Mouse (Mus musculus) layer of hippocampus, adult 11-12 months (tissue): Measurements from ENCODE around the gene Fau.
A peak's percentile ranks its signal among the peaks of the same experiment; 100 is the strongest.

Experiments used
- DNase-seq: peaks from one replicate; pipeline ENCODE4 v3.0.0; 2022; ENCODE audit warnings: low spot score

Fau gene

GRCm38 (mm10) chr19:6046294-6047153, 11.1 kb upstream of the Fau start, which contains the start of gene Syvn1:
Gene Syvn1 (plus strand): TSS chr19:6046576.
- DNase-seq: peak; percentile 91

DNA sequence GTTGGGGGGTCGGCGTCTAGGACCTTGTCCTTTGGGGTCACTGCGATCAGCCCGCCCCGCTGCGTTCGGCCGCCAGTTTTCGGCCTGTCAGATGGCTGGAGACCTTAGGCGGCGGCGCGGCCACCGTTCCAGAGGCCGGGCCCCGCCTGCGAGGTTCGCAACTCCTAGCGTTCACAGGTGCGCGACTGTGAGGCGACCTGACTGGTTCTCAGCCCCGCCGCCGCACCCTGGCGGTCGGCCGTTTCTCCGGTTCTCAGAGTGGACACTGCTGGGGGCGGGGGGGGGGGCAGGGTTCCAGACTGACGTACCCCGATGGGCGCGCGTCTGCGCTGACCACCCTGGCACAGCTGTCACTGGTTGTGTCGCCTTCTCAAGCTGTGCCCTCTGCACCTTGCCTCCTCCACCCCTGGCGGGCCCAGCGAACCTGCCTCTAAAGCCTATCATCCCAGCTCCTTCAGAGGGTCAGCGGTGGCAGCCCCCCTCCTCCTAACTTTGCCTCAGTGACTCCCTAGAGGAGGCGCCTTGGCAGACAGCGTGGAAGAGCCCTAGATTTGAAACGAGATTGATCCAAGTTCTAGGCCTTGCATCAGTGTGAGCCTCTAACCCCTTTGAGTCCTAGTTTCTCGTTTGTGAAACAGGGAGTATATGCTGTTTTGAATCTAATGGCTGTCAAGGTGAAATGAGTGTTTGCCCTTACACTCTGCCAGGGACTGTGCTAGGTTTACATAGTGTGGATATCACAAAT, 10.3 kb upstream of the Fau start:
- DNase-seq: no peak

DNA sequence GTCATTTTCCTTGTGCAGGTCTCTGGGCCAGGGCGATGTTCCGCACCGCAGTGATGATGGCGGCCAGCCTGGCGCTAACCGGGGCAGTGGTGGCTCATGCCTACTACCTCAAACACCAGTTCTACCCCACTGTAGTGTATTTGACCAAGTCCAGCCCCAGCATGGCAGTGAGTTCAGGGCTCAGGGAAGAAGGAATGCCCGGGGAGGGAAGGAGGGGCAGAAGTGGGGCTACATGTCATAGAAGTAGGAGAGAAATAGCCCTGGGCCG, 9.8 kb upstream of the Fau start:
- no peak for DNase-seq

DNA sequence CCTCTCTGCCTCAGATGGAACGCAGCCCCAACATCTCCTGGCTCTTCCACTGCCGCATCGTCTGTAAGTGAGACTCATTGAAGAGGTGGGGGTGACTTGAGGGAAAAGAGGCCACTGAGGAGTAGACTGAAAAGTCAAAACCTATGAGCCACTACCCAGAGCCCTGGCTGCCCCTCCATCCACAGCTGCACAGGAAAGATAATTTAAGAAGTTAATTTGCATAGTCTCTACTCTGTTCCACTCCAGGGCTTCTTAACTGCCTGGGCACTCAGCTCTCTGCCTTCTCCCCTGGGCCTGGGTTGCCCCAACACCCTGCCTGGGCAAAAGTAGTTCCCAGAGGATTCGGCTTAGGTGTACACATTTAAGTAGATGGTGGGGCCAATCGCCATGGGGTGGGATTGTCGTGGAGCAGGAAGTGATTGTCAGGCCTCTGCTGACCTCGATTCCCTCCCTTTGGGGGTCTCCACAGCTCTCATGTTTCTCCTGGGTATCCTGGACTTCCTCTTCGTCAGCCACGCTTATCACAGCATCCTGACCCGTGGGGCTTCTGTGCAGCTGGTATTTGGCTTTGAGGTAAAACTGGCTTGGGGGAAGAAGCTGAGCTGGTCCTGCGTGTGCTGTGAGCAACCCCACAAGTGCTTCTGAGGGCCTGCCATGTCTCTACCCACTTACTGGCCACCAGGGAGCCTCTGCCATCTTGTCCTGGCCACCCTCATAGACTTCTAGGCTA, 8.8 kb upstream of the Fau start:
- DNase-seq: no peak

- DNase-seq: no peak
Observed at GRCm38 (mm10) chr19:6052516-6052915, 5.1 kb upstream of the Fau start.

- DNase-seq: no peak
Observed at GRCm38 (mm10) chr19:6054296-6054695, 3.3 kb upstream of the Fau start.

- no peak for DNase-seq
Observed at GRCm38 (mm10) chr19:6056696-6057095, 948 bp upstream of the Fau start.

DNA sequence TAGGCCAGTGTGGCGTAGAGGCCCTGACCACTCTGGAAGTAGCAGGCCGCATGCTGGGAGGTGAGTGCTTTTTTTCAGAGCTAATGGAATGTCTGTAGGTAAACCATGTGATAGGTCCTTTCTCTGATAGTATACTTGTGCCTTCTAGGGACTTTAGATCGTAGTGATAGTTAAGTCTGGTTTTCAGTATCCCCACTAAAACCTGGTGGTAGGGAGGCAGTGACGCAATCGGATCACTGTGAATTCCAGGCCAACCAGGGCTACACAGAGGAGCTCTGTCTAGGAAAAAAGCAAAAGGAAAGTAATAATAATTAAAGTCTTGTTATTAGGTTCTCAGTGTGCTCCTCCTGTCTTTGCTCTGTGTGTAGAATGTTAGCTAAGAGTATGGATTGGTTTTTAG, 869 bp downstream of the Fau start:
- no peak for DNase-seq

DNA sequence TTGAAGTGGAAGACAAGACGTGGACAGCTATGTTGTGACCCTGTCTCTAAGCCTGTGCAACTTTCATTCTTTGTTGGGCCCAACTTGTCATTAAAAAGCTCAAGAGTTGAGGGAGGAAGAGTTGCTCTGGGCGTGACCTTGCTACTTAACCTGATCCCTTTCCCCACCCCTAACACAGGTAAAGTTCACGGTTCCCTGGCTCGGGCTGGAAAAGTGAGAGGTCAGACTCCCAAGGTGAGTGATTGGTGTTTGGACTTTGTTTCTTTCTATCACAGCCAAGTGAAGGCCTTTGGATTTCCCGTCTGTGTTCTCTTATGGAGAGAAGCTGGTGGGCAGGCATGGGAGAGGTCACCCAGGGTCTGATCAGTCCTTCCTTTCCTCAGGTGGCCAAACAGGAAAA, 1.3 kb downstream of the Fau start:
- DNase-seq: no peak

GRCm38 (mm10) chr19:6061021-6061533, 3.4 kb downstream of the Fau start, which contains the start of gene Znhit2:
Gene Znhit2 (plus strand): TSS chr19:6061192.
- DNase-seq: peak; percentile 94

- no peak for DNase-seq
Observed at GRCm38 (mm10) chr19:6061641-6062302, 4.1 kb downstream of the Fau start.

DNA sequence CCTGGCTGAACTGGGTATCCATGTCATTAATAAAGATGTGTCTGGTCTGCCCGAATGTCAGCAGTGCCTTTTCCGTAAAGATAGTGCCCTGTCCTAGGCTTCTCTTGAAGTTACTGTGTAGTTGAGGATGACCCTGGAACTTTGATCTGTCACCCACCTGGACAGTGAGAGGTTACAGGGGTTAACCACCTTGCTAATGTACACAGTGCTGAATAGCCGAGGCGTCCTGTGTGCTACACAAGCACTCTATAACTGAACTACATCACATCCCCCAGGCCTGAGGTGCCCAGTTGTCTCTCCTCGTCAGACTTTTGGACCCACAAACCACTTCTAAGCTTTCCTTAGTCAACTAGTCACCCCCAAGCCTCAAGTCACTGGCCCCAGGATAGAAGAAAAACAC, 4.8 kb downstream of the Fau start:
- DNase-seq: no peak

GRCm38 (mm10) chr19:6063081-6063480, 5.4 kb downstream of the Fau start:
- DNase-seq: no peak

DNA sequence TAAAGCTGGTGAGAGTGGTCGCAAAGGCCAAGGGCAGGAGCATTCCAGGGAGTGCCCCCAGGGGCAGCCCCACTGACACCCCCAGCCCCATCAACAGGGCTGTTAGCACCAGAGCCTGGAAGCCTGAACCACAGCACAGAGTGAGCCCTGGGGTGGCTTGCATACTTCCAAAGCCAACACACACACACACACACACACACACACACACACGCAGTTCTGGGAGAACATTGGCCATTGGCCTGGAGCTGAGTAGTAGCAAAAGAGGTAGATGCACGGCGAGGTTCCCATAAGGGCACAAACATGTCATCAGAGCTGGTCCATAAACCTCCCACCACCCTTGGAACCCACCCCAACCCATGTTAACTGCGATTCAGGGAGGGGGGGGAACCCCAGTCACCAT, 8.9 kb downstream of the Fau start:
- DNase-seq: no peak

DNA sequence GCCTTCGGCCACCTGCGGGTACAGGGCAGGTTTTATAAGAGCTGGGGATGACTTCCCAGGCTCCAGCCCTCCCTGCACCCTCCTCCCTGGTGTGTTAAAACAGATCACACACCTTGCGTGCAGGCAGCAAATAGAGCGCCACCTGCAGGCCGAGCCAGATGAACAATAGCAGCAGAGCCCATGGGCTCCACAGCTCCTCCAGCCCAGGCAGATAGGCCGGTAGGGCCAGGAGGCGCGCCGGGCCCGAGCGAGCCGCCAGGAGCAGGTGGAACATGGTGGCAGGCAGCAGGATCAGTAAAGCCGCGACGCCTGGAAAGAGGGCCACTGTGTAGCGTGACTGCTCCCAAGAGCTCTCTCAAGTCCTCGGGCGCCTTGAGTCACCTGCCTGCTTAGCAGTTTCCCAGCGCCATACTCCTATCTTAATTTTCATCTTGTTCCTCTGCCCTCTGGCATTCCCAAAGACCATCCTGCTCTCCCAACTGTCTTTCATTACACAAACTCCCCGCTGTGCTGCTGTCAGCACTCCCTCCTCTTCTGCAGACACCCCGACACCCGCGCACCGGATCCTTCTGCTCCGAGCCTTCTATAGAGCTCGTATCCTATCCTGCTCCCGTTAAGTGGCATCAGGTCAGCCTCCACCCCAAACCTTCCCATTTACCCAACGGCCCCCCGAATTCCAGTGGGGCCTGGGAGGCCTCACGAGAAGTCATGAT, 9.5 kb downstream of the Fau start:
- peak; percentile 83 for DNase-seq

DNA sequence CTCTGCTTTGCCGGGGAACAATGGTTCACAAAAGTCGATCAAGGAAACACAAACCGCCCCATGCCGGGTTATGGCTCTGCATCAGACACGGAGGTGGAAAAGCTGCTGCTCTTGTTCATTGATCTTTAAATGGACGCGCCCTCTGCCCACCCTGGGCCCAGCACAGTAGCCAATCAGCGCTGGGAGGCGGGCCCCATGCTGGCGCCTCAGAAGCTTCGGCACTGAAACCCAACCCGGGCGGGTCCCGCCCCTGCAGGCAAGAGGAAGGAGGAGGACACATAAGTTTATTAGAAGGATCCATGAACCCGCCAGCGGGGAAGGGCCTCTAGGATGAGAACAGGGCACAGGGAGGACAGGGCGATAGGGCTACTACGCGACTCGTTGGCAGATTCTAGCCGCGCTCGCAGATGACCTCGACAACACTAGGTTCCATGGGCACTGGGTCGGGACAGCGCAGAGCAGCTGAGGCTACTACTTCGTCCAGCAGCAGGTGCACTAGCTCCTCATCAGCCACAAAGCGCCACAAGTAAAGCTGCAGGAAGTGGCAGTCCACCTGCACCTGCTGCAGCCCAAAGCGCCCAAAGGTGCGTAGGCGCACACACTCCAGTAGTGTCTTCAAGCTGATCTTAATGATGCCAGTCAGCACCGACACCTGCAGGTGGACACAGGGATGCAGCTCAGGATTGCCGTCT, 10.2 kb downstream of the Fau start, which contains the start of gene Tm7sf2:
Gene Tm7sf2 (minus strand): TSS at position 650 of the 692 bp plus-strand sequence.
- DNase-seq: peak; percentile 87

GRCm38 (mm10) chr19:6068951-6069350, 11.3 kb downstream of the Fau start:
- DNase-seq: no peak

- DNase-seq: no peak
Observed at GRCm38 (mm10) chr19:6069851-6070250, 12.2 kb downstream of the Fau start.

- DNase-seq: no peak
Observed at GRCm38 (mm10) chr19:6070571-6071250, 13.1 kb downstream of the Fau start.

DNA sequence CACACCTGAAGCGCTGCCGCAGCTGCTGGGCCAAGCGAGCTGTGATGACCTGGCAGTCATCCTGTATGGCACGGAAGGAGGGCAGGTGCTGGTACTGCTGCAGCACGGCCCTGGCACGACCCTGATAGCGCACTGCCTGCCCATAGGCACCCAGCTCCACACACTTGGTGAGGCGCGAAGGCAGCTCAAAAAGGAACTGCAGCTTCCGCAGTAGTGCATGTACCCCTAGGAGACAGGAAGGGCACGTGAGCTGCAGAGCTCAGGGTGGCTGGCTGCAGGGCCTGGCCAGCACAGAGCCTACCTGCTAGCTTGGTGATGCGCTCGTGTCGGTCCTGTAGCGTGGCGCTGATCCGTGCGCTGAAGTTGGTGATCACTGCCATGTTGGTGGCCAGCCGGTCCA, 13.6 kb downstream of the Fau start:
- DNase-seq: no peak
